7 mouse cellular contexts compared by ENCODE assay signal in the genomic region with DNA sequence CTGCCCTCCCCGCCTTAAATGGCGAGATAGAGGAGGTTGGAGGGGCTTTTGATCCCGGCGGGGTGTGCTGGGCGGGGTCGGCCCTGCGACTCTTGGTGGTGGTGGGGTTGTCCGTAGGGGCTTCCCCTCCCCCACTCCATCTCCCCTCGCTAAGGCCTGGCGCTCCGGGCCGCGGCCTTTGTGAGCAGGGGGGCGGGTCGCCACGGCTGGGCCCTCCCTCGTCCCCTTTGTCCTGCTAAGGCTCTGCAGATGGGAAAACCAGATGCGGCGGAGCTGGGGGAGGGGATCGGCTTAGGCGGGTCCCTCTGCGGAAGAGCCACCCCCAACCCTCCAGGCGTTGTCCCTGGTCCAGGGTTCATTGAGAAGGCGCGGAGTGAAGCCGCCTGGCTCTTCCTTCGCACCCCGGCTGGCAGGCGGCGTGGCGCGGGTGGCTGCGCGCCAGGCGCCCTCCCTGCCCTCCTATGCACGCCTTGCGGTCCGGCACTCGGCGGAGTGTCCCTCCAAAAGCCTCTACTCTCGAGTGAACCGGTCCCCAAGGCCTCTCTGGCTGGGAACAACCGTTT. TPM values are rescaled to one million over a fixed set of nuclear protein-coding genes. Genes with fewer than 3 reads are reported as not detected.
DNase-seq lines count a peak whose midpoint lies in the region; ATAC-seq and TF ChIP-seq lines count a peak whose summit lies in the region.

No protein-coding gene starts in this region.

- in situ Hi-C loops in ES-E14 (cut with MboI; ENCODE audit: low sequenced_read_pairs in 2 of 2, unreplicated experiment in 2 of 2): no loop called here

- peak overlapping the region; percentile 97 for H3K4me2 ChIP-seq in hindbrain, embryonic 16.5 days (ENCODE audit: low read length)
- H3K4me2 ChIP-seq in limb, embryonic 13.5 days (replicated peaks): peak overlapping the region; percentile 98
- H3K4me2 ChIP-seq in midbrain, embryonic 16.5 days (ENCODE audit: low read length): peak overlapping the region; percentile 88

- peak overlapping the region; percentile 80 for H3K27ac ChIP-seq in ES-E14 (ENCODE audit: insufficient read depth, low read depth, low read length, poor library complexity, severe bottlenecking)
- peak overlapping the region; percentile 97 for H3K27ac ChIP-seq in hindbrain, embryonic 16.5 days (ENCODE audit: low read depth, low read length)
- peak overlapping the region; percentile 98 for H3K27ac ChIP-seq in limb, embryonic 13.5 days
- peak overlapping the region; percentile 97 for H3K27ac ChIP-seq in midbrain, embryonic 16.5 days (ENCODE audit: low read length)

- no peaks in the 10 kb centered on the region for H3K27me3 ChIP-seq in hindbrain, embryonic 16.5 days (replicated peaks; ENCODE audit: control insufficient read depth, insufficient read depth, low read length)
- H3K27me3 ChIP-seq in limb, embryonic 13.5 days: no peaks in the 10 kb centered on the region
- H3K27me3 ChIP-seq in midbrain, embryonic 16.5 days (ENCODE audit: control insufficient read depth, insufficient read depth, low read depth, low read length): no peaks in the 10 kb centered on the region

- H3K4me1 ChIP-seq in ES-E14 (ENCODE audit: control insufficient read depth in 2 of 2, insufficient read depth in 2 of 2, low read length in 2 of 2, poor library complexity in 1 of 2): peaks cover 3 to 16% of the 10 kb centered on the region in 2 experiments; a peak in 3 of 4 replicates
- H3K4me1 ChIP-seq in hindbrain, embryonic 16.5 days (ENCODE audit: control insufficient read depth, insufficient read depth, low read depth, low read length): peaks cover 28% of the 10 kb centered on the region
- H3K4me1 ChIP-seq in limb, embryonic 13.5 days: peaks cover 43% of the 10 kb centered on the region
- H3K4me1 ChIP-seq in midbrain, embryonic 16.5 days (ENCODE audit: control insufficient read depth, insufficient read depth, low read length): peaks cover 29% of the 10 kb centered on the region

- peak; percentile 96 for DNase-seq in ES-E14 (ENCODE audit: low read depth, low spot score)
- DNase-seq in adrenal gland, postnatal 14 days: peak; percentile 77
- DNase-seq in gastrocnemius, adult 8-10 months (ENCODE audit: low spot score in 2 of 2): peak; percentile 49 to 70
- DNase-seq in urinary bladder, postnatal 36 days (ENCODE audit: low spot score in 2 of 2): peak; percentile 62 to 77

- ATAC-seq in hindbrain, embryonic 16.5 days: peak; percentile 44
- peak; percentile 58 for ATAC-seq in limb, embryonic 13.5 days (ENCODE audit: low FRiP score, low read depth)
- ATAC-seq in midbrain, embryonic 16.5 days: peak; percentile 46

- H3K9me3 ChIP-seq in ES-E14 (ENCODE audit: control insufficient read depth, insufficient read depth, low read depth, low read length): no peaks in the 10 kb centered on the region
- H3K9me3 ChIP-seq in hindbrain, embryonic 16.5 days (ENCODE audit: control insufficient read depth, low read length): no peaks in the 10 kb centered on the region
- H3K9me3 ChIP-seq in limb, embryonic 13.5 days: no peaks in the 10 kb centered on the region
- H3K9me3 ChIP-seq in midbrain, embryonic 16.5 days (replicated peaks; ENCODE audit: control insufficient read depth, low read length, poor library complexity, severe bottlenecking): no peaks in the 10 kb centered on the region

- H3K9ac ChIP-seq in ES-E14 (ENCODE audit: insufficient read depth, low read depth, low read length, poor library complexity, severe bottlenecking): peak overlapping the region; percentile 75
- H3K9ac ChIP-seq in hindbrain, embryonic 16.5 days (ENCODE audit: low read depth, low read length): peak overlapping the region; percentile 97
- peak overlapping the region; percentile 99 for H3K9ac ChIP-seq in limb, embryonic 13.5 days
- H3K9ac ChIP-seq in midbrain, embryonic 16.5 days (ENCODE audit: low read depth, low read length): peak overlapping the region; percentile 100

- peaks cover 9% of the 10 kb centered on the region; the same call in 1 of the 2 replicates for H3K36me3 ChIP-seq in ES-E14 (ENCODE audit: control insufficient read depth, insufficient read depth, low read length, poor library complexity, severe bottlenecking)
- no peaks in the 10 kb centered on the region for H3K36me3 ChIP-seq in hindbrain, embryonic 16.5 days (ENCODE audit: control insufficient read depth, insufficient read depth, low read length)
- peaks cover 27% of the 10 kb centered on the region for H3K36me3 ChIP-seq in limb, embryonic 13.5 days
- H3K36me3 ChIP-seq in midbrain, embryonic 16.5 days (ENCODE audit: control insufficient read depth, insufficient read depth, low read length): no peaks in the 10 kb centered on the region

- peak overlapping the region; percentile 78 to 79 for H3K4me3 ChIP-seq in ES-E14 (ENCODE audit: insufficient read depth in 1 of 2, low read depth in 1 of 2, low read length in 2 of 2, poor library complexity in 1 of 2, severe bottlenecking in 1 of 2)
- peak overlapping the region; percentile 96 for H3K4me3 ChIP-seq in hindbrain, embryonic 16.5 days (ENCODE audit: low read length)
- H3K4me3 ChIP-seq in limb, embryonic 13.5 days: peak overlapping the region; percentile 100
- H3K4me3 ChIP-seq in midbrain, embryonic 16.5 days (ENCODE audit: low read depth, low read length): peak overlapping the region; percentile 79

- WGBS in hindbrain, embryonic 16.5 days: under 1% methylated on average over 43 of the region's 43 CpGs
- WGBS in limb, embryonic 13.5 days: 0% methylated on average over 43 of the region's 43 CpGs
- under 1% methylated on average over 43 of the region's 43 CpGs for WGBS in midbrain, embryonic 16.5 days

TF ChIP-seq in ES-E14, 5 proteins besides CTCF, POLR2A, EP300 and RAD21:
- TF ChIP-seq MAFK (IDR thresholded peaks at IDR 0.05; ENCODE audit: insufficient read depth, low read depth, low read length) (no peak), HCFC1 (IDR thresholded peaks at IDR 0.05; ENCODE audit: borderline replicate concordance, insufficient read depth, low read length) (0 out of 2 replicates have a peak, but pooled peaks have one; percentile 42)

RNA-seq across cellular contexts. Expression of gene Fscn1, which starts 1.8 kb away (rescaled TPM):
- 161 and 310 TPM in 2 replicates for total RNA-seq in ES-E14 (2012; rRNA removed)
- total RNA-seq in adrenal gland, postnatal 14 days (2021): 62.0 and 75.3 TPM in 2 replicates
- 1 to 10 TPM; 3.0 to 7.9 (median 5.0) TPM for total RNA-seq in gastrocnemius, adult 8-10 months (2022)
- polyA plus RNA-seq in hindbrain, embryonic 16.5 days (2015; fragmentation: Nextera tagmentation; extraction: Ambion mirVana): 478 and 522 TPM in 2 replicates
- 421 and 428 TPM in 2 replicates for polyA plus RNA-seq in limb, embryonic 13.5 days (2015; fragmentation: Nextera tagmentation; extraction: Ambion mirVana)
- 493 and 557 TPM in 2 replicates for polyA plus RNA-seq in midbrain, embryonic 16.5 days (2015; fragmentation: Nextera tagmentation; extraction: Ambion mirVana)

RNA-seq across cellular contexts. Expression of gene Actb, which starts 55.4 kb away (rescaled TPM):
- total RNA-seq in ES-E14 (2012; rRNA removed): 3,755 and 4,692 TPM in 2 replicates
- 2,967 and 3,254 TPM in 2 replicates for total RNA-seq in adrenal gland, postnatal 14 days (2021)
- total RNA-seq in gastrocnemius, adult 8-10 months (2022): 100 to 1,000 TPM; 301 to 406 (median 351) TPM
- 11,512 and 13,219 TPM in 2 replicates for polyA plus RNA-seq in hindbrain, embryonic 16.5 days (2015; fragmentation: Nextera tagmentation; extraction: Ambion mirVana)
- polyA plus RNA-seq in limb, embryonic 13.5 days (2015; fragmentation: Nextera tagmentation; extraction: Ambion mirVana): 15,880 and 15,896 TPM in 2 replicates
- 13,967 and 14,266 TPM in 2 replicates for polyA plus RNA-seq in midbrain, embryonic 16.5 days (2015; fragmentation: Nextera tagmentation; extraction: Ambion mirVana)

Comparison
In these comparisons a context has a peak if more than half of its experiments do, and no peak if none do; other contexts are left out.
1. Peak in every context shown above with its lines: DNase-seq, ATAC-seq, H3K4me3 ChIP-seq and H3K27ac ChIP-seq.